Mouse (Mus musculus) spleen, adult 2 months (tissue): ENCODE data around the gene Cers5. TPM values are rescaled to one million over a fixed set of nuclear protein-coding genes. Genes with fewer than 3 reads are reported as not detected.
"Not testable (repeated sequence)": the region's sequence is repeated elsewhere in the genome, so short reads cannot be mapped to it uniquely, and the experiment has no call there.

Source experiments
- DNase-seq, 2 experiments: peaks; one replicate each; pipeline versions ENCODE4 v3.0.0 to v3.0.0-alpha.2; 2012 to 2021; ENCODE audit warnings: low spot score in 2 of 2, low read depth in 1 of 2
- H3K27ac ChIP-seq: fragments of 200-500 bp; 2 replicates; pipeline ENCODE4 v1.5.1; 2012; ENCODE audit warnings: low read length, inconsistent platforms; ENCODE audit not compliant: insufficient read depth
- H3K27me3 ChIP-seq: fragments of 200-500 bp; 2 replicates; pipeline ENCODE4 v1.6.1; 2012; ENCODE audit warnings: mild to moderate bottlenecking, moderate library complexity, low read length, inconsistent platforms; ENCODE audit not compliant: control insufficient read depth, insufficient read depth
- H3K36me3 ChIP-seq: fragments of 200-500 bp; 2 replicates; pipeline ENCODE4 v1.6.1; 2012; ENCODE audit warnings: mild to moderate bottlenecking, low read length, inconsistent platforms; ENCODE audit not compliant: control insufficient read depth, insufficient read depth
- H3K4me1 ChIP-seq: fragments of 200-500 bp; 2 replicates; pipeline ENCODE4 v1.6.1; 2011; ENCODE audit warnings: inconsistent platforms; ENCODE audit not compliant: control insufficient read depth, insufficient read depth, insufficient read length
- H3K4me3 ChIP-seq: fragments of 200-500 bp; 2 replicates; pipeline ENCODE4 v1.5.1; 2011; ENCODE audit warnings: mild to moderate bottlenecking, inconsistent platforms; ENCODE audit not compliant: insufficient read depth, insufficient read length; ENCODE audit errors: extremely low read depth
- CTCF ChIP-seq: fragments of 200-500 bp; IDR thresholded peaks from 2 replicates; pipeline ENCODE4 v1.5.1; 2011; ENCODE audit warnings: mild to moderate bottlenecking, inconsistent platforms; ENCODE audit not compliant: insufficient read depth, insufficient read length, insufficient replicate concordance; ENCODE audit errors: extremely low read depth
- POLR2A ChIP-seq: fragments of 200-500 bp; IDR thresholded peaks from 2 replicates; pipeline ENCODE4 v1.6.1; 2011; ENCODE audit warnings: low read depth, low read length, inconsistent platforms
- WGBS: fragments of 180-500 bp; shearing (Covaris S2); methylation state at CpG from one replicate; pipeline ENCODE4 v1.1.7; 2018; 5-methylcytosine and 5-hydroxymethylcytosine counted together
- polyA plus RNA-seq: library from polyadenylated mRNA; depleted of rRNA; stranded (reverse); fragments of >200 nt; gene quantifications from 2 replicates; pipeline ENCODE4 v1.2.3, GENCODE M21; 2012

Cers5 gene
- polyA plus RNA-seq, 1 experiment: 30.0 TPM

GRCm38 (mm10) chr15:99735631-99736030 is 37.1 kb downstream of the Cers5 start:
- TF ChIP-seq POLR2A (no peak), CTCF (no peak)
- Histone ChIP-seq H3K4me3 (no peak overlapping the region), H3K27me3 (no peaks in the 10 kb centered on the region), H3K4me1 (no peaks in the 10 kb centered on the region), H3K36me3 (peaks cover 29% of the 10 kb centered on the region), H3K27ac (no peak overlapping the region)
- WGBS: 93% methylated on average over 2 of the region's 2 CpGs
- DNase-seq: peak in 1 of 2 experiments; percentile 100

- no peak overlapping the region for H3K27ac ChIP-seq
- no peaks in the 10 kb centered on the region for H3K4me1 ChIP-seq
- TF ChIP-seq POLR2A: no peak
- no peak for TF ChIP-seq CTCF
- WGBS: 95% methylated on average over 5 of the region's 5 CpGs
- no peaks in the 10 kb centered on the region for H3K27me3 ChIP-seq
- H3K4me3 ChIP-seq: no peak overlapping the region
- DNase-seq: no peak
- peaks cover 20% of the 10 kb centered on the region for H3K36me3 ChIP-seq
Observed at GRCm38 (mm10) chr15:99733186-99733585, 39.5 kb downstream of the Cers5 start.

- H3K4me3 ChIP-seq: no peak overlapping the region
- no peaks in the 10 kb centered on the region for H3K4me1 ChIP-seq
- TF ChIP-seq CTCF: no peak
- H3K27ac ChIP-seq: no peak overlapping the region
- DNase-seq: no peak
- peaks cover 14% of the 10 kb centered on the region for H3K36me3 ChIP-seq
- 93% methylated on average over 3 of the region's 3 CpGs for WGBS
- no peaks in the 10 kb centered on the region for H3K27me3 ChIP-seq
Observed at GRCm38 (mm10) chr15:99731678-99732077, 41.0 kb downstream of the Cers5 start.

- Histone ChIP-seq H3K4me3 (no peak overlapping the region), H3K4me1 (no peaks in the 10 kb centered on the region), H3K36me3 (peaks cover 13% of the 10 kb centered on the region), H3K27ac (no peak overlapping the region), H3K27me3 (no peaks in the 10 kb centered on the region)
- DNase-seq: no peak
- TF ChIP-seq CTCF (no peak), POLR2A (no peak)
- WGBS: 100% methylated on average over 2 of the region's 2 CpGs
Observed at GRCm38 (mm10) chr15:99731167-99731566, 41.5 kb downstream of the Cers5 start.

- Histone ChIP-seq H3K4me1 (peaks cover 6% of the 10 kb centered on the region; the same call in 1 of the 2 replicates), H3K4me3 (no peak overlapping the region), H3K27ac (no peak overlapping the region), H3K36me3 (peaks cover 2% of the 10 kb centered on the region), H3K27me3 (no peaks in the 10 kb centered on the region)
- TF ChIP-seq POLR2A (no peak), CTCF (no peak)
- DNase-seq: no peak
- WGBS: 95% methylated on average over 4 of the region's 4 CpGs
Observed at GRCm38 (mm10) chr15:99729056-99729783, 43.5 kb downstream of the Cers5 start.

GRCm38 (mm10) chr15:99728211-99728610 is 44.5 kb downstream of the Cers5 start:
- Histone ChIP-seq H3K27ac (no peak overlapping the region), H3K4me3 (no peak overlapping the region), H3K36me3 (peaks cover 2% of the 10 kb centered on the region), H3K4me1 (peaks cover 8% of the 10 kb centered on the region; the same call in 1 of the 2 replicates), H3K27me3 (no peaks in the 10 kb centered on the region)
- WGBS: 91% methylated on average over 5 of the region's 5 CpGs
- no peak for DNase-seq
- TF ChIP-seq CTCF: no peak
- no peak for TF ChIP-seq POLR2A

- H3K27me3 ChIP-seq: no peaks in the 10 kb centered on the region
- WGBS: 96% methylated on average over 12 of the region's 12 CpGs
- no peak overlapping the region for H3K4me3 ChIP-seq
- peaks cover 8% of the 10 kb centered on the region; the same call in 1 of the 2 replicates for H3K4me1 ChIP-seq
- H3K27ac ChIP-seq: no peak overlapping the region
- DNase-seq: no peak
- TF ChIP-seq POLR2A (no peak), CTCF (no peak)
- peaks cover 2% of the 10 kb centered on the region for H3K36me3 ChIP-seq
Observed at GRCm38 (mm10) chr15:99727525-99727924, 45.2 kb downstream of the Cers5 start.

GRCm38 (mm10) chr15:99727039-99727438 is 45.6 kb downstream of the Cers5 start:
- WGBS: 85% methylated on average over 4 of the region's 5 CpGs
- not testable (repeated sequence) for H3K27me3 ChIP-seq, H3K4me1 ChIP-seq, DNase-seq, H3K27ac ChIP-seq, H3K36me3 ChIP-seq, H3K4me3 ChIP-seq
